Mouse (Mus musculus) adrenal gland, adult (tissue): Measurements from ENCODE around the gene Tfpt.
A peak's percentile ranks its signal among the peaks of the same experiment; 100 is the strongest.
"Not testable (repeated sequence)": the region's sequence is repeated elsewhere in the genome, so short reads cannot be mapped to it uniquely, and the experiment has no call there.

ENCODE experiments used
- DNase-seq, 2 experiments: peaks; one replicate each; pipeline ENCODE4 v3.0.0; 2022 to 2023; ENCODE audit warnings: low spot score in 1 of 2; ENCODE audit not compliant: inconsistent age in 2 of 2

Tfpt gene

DNA sequence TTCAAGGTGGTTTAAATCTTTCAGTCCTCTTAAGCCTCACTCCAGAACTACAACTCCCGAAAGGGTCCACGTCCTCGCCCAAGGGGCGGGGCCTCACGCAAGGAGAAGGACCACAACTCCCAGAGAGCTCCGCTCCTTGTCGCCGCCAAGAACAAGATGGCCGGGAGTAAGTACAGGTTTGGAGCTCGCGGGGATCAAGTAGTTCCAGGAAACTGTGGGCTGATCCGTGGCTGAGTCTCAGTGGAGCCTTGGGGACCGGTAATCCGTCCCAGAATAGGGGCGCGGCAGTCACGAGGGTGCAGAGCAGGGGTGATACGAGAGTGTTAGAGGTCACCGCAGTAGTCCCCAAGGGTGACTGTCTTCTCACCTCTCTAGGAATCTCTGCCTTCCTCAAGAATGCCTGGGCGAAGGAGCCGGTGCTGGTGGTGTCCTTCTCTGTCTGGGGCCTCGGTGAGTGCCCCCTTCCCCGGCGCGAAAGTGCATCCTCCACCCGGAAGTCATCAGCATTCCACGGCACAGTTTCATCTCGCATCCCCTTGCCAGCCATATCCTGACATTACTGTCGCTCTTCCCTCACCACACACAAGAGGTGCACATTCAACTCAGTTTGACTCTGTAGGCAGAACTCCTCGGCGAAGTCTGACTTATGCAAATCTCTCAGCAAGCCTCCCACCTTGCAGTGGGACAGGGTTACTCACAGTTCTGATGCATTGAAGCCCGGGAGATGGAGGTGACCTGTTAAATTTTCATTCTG, 12.3 kb downstream of the Tfpt start, which contains the start of gene Ndufa3:
Ndufa3 (plus strand) TSS at position 132 of the 754 bp plus-strand sequence.
- peak; percentile 90 to 94 for DNase-seq

DNA sequence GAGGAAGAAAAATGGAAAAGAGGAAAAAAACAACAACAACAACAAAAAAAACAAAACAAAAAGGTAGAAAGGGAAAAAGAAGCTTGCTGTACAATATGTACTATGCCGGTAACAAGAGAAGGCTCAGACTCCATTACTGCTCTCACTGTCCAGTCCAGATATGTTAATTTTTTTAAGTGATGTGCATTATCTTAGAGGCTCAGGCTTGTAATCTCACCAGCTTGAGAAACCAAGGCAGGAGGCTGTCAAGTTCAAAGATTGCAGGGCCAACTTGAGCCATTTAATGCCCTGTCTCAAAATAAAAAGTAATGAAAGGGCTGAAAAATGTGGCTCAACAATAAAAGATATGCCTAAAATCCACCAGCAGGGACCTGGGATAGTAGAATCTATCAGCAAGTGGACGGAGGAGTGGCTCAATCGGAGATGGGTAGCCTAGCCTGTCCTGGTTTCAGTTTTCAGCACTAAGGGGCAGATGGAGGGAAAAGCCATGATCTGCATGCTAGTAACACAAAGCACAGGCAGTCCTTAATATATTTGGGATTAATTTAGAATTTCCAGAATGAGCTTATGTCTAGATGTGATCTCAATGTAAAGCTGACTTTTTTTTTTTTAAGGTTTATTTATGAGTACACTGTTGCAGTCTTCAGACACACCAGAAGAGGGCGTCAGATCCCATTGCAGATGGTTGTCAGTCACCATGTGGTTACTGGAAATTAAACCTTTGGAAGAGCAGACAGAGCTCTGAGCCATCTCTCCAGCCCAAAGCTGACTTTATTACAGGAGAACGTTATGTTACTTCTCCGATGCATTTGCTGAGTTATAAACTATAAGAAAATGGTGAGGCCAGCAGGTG, 13.1 kb downstream of the Tfpt start:
- no peak for DNase-seq

DNA sequence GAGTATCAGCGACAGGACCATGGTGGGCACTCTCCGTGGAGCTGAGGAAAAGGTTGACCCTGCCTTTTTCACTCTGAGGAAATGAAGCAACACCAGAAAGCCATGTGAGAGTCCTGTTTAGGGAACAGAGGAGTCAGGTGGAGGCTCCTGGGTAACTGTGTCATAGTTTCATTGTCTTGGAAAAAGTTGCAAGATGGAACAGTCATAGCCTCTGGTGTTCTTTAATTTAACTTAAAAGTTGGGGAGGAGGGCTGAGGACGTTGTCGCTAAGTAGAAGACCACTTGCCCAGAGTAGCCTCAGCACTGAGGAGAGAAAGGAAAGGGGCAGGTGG, 13.7 kb downstream of the Tfpt start, which contains the start of gene Oscar:
Oscar (minus strand) TSS at position 101 of the 332 bp plus-strand sequence.
- DNase-seq = no peak

DNA sequence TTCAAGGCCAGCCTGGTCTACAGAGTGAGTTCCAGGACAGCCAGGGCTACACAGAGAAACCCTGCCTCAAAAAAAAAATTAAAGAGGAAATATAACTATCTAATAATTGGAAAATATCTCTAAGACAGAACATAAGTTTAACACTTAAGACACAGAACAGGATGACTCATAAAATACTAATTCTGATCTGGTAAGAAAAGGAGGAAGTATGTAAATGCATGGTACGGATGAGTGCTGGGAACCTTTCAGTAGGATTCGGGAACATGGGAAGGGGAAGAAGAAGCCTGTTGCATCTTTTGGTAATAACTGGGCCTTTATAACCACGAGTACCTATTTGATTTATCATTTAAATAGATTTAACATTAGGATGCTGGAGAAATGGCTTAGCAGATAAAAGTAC, 15.7 kb downstream of the Tfpt start:
- no peak for DNase-seq

DNA sequence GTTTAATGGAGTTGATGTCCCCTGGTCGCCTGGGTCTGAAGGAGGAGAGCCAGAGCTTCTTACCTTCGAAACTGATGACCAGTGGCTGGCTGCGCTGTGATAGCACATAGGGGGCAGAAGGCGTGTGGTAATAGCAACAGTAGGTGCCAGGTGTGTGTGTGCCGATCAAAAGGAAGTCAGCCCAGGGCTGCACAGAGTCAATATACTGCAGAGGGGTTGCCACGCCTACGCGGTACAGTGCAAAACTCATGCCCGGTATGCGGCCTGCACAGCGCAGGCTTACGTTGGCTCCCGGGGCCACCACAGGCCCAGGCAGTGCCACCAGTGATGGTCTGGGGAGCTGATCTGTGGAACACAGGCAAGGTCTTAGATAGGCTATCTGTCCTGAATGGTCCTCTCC, 18.7 kb downstream of the Tfpt start:
- no peak for DNase-seq

DNA sequence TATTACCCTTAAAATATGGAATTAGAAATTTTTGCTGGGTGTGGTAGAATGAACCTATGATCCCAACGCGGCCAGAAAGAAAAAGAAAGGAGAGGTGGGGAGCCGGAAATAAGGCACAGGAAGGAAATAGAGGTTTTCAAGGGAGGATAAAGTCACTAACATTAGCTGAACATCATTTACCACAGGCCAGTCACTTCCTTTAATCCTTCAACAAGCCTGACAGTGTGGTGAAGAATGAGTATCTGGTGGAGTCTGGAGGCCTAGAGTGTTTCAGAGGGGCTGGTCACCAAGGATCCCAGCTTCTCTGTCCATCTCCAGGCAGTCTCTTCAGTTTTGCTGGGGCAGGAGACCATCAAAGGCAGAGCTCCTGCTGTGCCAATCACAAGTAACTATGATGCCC, 19.3 kb downstream of the Tfpt start:
- no peak for DNase-seq

DNA sequence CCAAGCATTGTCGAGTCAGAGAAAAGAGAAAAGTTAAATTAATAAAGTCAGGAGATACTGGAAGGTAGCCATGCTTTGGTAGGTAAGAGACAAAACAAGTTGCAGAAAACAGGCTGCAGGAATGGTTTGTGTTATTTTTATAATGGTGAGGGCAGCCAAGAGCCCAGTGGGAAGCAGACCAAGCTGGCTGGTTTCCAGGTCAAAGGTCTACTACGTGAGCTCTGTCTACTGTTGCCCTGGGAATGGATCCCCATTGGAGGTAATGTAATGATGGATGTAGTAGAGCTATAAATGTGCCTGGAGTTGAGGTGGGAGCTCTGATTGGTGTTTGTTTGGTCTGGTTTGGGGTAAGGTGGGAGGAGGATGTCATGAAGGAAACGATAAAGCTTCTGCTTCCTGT, 20.6 kb downstream of the Tfpt start:
- DNase-seq = peak; percentile 30 to 73

DNA sequence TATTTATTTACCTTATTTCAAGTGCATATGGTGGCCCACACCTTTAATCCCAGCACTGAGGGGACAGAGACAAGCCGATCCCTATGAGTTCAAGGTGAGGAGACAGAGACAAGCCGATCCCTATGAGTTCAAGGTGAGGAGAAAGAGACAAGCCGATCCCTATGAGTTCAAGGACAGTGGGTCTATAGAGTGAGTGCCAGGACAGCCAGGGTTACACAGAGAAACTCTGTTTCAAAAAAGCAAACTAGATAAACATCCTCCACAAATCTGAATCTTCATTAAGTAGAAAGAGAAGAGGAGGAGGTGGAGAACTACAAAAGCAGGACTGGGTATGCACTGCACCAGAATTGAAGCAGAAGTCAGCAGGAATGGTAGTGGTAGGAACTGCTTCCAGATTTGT, 21.1 kb downstream of the Tfpt start:
- peak in 1 of 2 experiments; percentile 36 for DNase-seq

DNA sequence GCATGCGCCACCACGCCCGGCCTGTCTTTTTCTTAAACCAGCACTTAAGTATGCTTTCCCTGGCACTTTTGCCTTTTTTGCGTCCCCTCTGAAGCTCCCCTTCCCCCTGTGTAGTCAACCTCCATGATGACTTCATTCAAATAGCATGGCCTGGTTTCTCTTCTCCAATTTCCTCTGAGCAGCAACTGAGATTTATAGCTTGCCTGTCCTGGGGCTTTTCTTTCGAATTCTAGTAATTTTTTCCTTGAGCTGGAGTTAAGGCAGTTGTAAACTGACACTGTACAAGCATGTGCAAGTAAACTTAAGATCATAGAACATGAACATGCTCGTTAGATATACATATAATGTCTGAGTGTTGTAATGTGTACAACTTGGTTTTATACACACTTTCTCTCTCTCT, 22.3 kb downstream of the Tfpt start:
- no peak for DNase-seq

DNA sequence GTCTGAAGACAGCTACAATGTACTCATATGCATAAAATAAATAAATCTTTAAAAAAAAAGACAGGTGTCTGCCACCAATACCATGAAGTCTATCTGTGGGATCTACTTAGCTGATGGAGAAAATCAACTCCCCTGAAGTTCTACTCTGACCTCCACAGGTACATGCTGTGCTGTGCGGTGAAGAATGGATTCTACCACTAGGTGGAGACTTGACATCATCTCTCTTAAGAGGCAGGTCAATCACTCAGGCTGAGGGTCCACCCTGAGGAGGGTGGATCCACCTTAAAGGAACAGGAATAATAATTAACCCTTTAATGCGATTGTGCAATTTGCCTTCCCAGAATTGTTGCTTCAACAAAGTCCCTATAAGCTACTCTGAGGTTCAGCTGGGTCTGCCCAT, 22.9 kb downstream of the Tfpt start:
- peak in 1 of 2 experiments; percentile 59 for DNase-seq

DNA sequence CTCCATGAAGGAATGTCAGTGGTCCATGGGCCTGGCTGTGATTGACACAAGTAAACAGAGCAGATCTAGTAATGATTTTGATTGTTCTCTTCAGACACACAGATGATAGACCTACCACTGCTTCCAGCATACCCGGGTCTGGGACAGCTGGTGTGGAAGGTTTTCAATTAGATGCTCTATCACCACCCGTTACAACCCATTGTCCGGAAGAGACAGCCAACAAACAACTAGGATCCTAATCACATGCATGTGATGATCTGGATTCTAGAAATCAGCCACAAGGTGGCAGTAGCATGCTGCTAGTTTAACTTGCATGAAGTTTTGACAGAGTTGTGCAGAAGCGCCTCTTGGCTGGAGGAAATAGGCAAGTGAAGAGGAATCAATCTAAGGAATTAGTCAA, 28.6 kb downstream of the Tfpt start:
- peak; percentile 66 to 90 for DNase-seq

DNA sequence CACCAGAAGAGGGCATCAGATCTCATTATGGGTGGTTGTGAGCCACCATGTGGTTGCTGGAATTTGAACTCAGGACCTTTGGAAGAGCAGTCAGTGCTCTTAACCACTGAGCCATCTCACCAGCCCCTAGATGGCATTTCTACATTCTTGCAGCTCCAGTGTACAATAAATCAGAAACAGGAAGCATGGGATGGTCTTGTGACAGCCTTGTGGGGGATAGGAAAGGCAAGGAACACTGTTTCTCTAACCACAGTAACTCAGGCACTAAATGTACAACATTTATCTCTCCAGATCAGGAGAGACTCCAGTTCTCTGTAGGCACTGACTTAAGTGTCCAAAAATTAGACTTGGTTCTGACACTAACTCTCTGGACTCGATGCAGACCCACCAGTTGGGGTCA, 32.0 kb downstream of the Tfpt start:
- not testable (repeated sequence) for DNase-seq

DNA sequence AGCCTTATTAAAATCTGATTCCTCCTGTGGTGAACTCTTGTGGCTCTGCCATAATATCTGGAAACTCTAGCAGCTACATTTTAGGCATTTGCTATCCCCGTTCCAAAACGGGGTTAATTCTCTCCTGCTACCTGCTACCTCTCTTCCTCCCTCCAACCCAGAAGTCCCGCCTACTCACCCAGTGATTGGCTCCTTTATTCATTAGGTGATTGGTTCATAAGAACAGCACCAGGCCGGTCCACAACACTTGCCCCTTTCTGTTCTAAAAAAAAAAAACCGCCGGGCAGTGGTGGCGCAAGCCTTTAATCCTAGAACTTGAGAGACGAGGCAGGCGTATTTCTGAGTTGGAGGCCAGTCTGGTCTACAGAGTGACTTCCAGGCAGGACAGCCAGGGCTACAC, 34.6 kb downstream of the Tfpt start:
- DNase-seq = peak; percentile 40 to 71

DNA sequence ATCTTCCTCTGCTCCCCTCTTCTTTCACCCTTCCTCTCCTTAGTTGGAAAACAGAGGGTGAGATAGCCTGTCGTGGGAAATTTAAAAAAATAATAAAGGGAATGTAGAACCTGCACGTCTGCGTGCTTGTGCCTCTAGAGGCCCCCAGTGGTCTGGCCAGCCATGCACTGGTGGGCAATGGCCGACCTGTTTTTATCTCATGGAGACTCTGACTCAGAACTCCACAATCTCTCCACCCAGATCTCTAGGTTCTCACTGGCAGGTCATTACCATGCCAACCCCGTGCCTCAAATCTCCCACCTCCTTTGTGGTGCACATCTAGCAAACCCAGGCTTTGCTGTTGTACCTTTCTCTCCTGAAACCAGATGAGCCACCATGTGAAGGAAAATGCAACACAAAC, 35.0 kb downstream of the Tfpt start:
- DNase-seq = no peak

DNA sequence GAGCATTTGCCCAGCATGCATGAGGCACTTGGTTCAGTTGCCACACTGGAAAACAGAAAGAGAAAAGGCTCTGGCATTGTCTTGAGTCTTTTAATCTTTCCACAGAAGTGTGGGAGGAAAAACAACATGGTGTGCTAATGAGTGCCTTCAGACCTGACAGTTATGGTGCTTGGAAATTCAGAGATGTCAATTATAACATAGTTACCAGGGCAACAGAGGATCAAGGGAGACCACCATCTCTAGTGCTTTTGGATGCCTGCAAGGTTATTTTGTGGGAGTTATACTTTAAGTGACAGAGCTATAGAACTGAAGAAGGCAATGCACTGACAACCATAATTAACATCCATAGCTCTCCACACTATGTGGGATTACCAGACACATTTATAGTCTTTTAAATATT, 35.9 kb downstream of the Tfpt start:
- DNase-seq = no peak

DNA sequence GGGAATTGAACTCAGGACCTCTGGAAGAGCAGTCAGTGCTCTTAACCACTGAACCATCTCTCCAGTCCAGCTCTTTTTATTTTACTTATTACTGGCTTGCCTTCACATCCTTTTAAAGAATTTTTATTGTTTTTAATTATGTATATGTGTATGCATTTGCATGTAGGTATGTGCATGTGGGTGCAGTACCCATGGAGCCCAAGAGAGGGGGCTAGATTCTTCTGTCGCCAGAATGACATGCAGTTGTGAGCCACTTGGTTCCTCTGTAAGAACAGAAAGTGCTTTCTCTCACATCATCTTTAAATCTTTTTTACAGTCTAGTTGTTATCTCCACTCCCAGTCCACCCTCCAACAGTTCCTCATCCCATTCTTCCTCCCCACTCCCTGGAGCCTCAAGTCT, 38.2 kb downstream of the Tfpt start:
- no peak for DNase-seq

DNA sequence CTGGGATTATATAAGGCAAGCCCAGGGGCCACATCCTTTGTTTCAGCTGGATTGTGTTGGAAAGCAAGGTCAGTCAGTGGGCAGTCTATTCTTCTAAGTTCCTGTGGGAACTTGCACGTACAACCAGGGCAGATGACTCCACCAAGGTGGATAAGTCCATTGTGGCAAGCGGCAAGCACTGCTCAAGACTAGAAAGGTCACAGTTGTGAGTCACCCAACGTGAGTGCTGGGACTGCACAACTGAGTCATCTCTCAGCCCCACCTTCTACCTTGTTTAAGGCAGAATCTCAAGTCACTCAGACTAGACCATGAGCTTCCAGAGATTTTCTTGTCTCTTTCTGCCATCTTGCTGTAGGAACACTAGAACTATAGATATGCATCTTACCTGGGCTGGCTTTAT, 39.2 kb downstream of the Tfpt start:
- DNase-seq = peak; percentile 54 to 70

DNA sequence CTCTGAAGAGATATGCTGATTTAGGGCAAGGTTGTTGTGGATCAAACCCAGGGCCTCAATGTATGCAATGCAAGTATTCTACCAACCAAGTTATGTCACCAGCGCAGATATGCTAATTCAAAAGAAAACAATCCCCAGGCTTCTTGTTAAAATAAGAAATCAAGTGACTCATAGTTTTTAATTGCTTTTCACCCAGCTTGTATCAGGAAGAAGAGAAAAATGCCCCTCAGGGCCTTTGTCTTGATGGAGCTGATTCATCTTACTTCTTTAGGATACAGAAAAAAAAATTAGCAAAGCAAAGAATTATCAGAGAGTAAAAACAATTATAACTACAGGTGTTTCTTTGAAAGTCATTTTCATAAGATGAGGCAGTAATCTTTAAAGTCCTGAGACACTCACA, 42.4 kb downstream of the Tfpt start:
- DNase-seq = no peak

DNA sequence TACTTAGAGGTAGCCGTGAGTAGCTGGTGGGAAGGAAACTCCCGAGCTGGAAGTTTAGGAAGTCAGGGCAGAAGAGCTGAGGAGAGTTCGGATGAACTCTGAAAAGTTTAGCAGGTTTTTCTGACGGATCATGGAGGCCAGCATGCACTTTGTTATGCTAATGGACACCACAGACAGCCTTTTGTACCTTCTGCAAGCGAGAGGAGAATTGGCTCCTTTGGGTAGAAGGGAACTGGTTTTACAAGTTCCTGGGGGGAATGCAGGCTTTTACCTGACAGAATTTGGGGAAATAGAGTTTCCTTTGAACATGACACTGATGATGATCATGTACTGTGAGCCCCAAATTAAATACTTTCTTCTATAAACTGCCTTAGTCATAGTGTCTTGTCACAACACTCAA, 43.5 kb downstream of the Tfpt start:
- no peak for DNase-seq

DNA sequence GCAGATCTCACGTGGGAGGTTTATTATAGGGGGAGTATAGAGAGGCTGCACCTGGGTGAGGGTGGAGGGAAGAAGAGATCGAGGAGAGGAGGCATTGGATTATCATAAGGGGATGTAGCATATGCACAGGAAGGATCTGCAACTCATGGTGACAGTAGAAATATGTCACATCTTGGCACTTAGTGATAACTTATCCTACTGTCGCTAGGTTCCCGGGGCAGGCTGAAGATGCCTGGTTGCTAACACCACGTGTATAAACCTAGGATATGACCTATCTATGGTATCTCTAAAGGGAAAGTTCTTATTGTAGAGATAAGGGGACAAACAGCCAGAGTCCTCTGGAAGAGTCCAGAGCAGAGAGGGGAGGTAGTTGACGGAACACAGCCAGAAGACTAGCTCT, 44.0 kb downstream of the Tfpt start:
- DNase-seq = no peak

DNA sequence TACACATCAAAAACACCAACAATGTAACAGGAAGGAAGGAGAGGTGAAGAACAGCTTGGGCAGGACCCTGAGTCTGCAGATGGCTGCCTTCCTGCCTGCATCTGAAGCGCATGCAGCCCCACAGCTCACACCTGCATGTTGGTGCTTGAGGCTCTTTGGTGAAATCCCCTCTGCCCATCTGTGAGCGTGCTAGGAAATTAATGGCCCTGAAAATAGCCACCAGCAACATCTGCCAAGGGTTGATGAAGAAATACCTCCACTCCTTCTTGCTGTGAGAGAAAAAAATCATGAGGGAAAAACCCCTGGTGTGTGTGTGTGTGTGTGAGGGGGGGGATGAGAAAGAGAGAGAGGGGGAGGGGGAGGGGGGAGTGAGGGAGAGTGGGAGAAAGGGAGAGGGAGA, 49.7 kb downstream of the Tfpt start:
- no peak for DNase-seq

DNA sequence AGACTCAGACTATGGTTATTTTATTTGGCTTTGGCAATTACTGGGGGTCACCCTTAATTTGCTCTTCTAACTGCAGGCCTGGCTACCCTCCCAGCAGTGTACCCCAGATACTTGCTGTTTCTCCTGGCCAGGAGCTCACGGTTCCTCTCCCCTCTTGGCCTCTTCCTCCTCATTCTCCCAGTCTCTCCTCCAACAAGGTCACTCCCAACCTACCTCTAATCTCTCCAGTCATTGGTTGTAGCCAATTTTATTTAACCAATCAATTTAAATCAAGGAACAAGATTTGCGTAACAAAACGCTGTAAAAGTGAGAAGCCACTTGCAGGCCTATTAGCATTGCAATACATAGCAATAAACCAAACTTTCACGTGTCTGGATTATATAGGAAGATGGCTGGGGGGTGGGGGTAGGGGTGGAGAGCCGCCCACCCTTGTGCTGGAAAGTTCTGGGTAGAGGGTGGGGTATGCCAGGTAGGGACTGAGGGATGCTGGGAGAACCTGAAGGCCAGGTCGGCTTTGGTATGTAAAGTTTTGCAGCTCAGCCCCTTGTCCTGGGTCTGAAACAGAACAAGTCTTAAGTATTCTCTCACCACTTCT, 50.7 kb downstream of the Tfpt start:
- DNase-seq = no peak
